Mouse (Mus musculus): Measurements from ENCODE around the gene Ncor2. TPM values are rescaled to one million over a fixed set of nuclear protein-coding genes. Genes with fewer than 3 reads are reported as not detected.

Gene Ncor2
- polyA plus RNA-seq (2014; fragmentation: Nextera tagmentation; extraction: Ambion mirVana), result 14.0 and 17.2 TPM in 2 replicates

- Histone ChIP-seq H3K4me1 (replicated peaks; ENCODE audit: control insufficient read depth, insufficient read depth, low read length) (peaks cover 32% of the 10 kb centered on the region), H3K9ac (ENCODE audit: low read depth, low read length) (peak within 1 kb of the TSS; percentile 86), H3K36me3 (ENCODE audit: control insufficient read depth, insufficient read depth, low read length) (no peaks in the 10 kb centered on the region), H3K4me3 (ENCODE audit: low read depth, low read length) (peak within 1 kb of the TSS; percentile 89), H3K4me2 (peak within 1 kb of the TSS; percentile 99), H3K27me3 (replicated peaks; ENCODE audit: control insufficient read depth, insufficient read depth, low read length) (no peaks in the 10 kb centered on the region), H3K27ac (ENCODE audit: low read depth, low read length) (peak within 1 kb of the TSS; percentile 88), H3K9me3 (ENCODE audit: control insufficient read depth, low read length) (no peaks in the 10 kb centered on the region)
- WGBS, result under 1% methylated on average over 60 of the region's 87 CpGs
- ATAC-seq (replicated peaks; ENCODE audit: low FRiP score) (peak; percentile 84), DNase-seq (ENCODE audit: low spot score) (peak; percentile 83)
Measured at GRCm38 (mm10) chr5:125179007-125179734, at the start of gene Ncor2. Gene Ncor2, minus strand, starts transcription at chr5:125179219.

- no peaks in the 10 kb centered on the region for H3K4me1 ChIP-seq (replicated peaks; ENCODE audit: control insufficient read depth, insufficient read depth, low read length)
- no peak for DNase-seq (ENCODE audit: low spot score)
- peaks cover 6% of the 10 kb centered on the region; the same call in 1 of the 2 replicates for H3K9me3 ChIP-seq (ENCODE audit: control insufficient read depth, low read length)
- H3K4me2 ChIP-seq, result no peak overlapping the region
- no peak overlapping the region for H3K4me3 ChIP-seq (ENCODE audit: low read depth, low read length)
- no peak for ATAC-seq (replicated peaks; ENCODE audit: low FRiP score)
- H3K27me3 ChIP-seq (replicated peaks; ENCODE audit: control insufficient read depth, insufficient read depth, low read length), result no peaks in the 10 kb centered on the region
- no peak overlapping the region for H3K9ac ChIP-seq (ENCODE audit: low read depth, low read length)
- WGBS, result 93% methylated on average over 4 of the region's 4 CpGs
- no peaks in the 10 kb centered on the region for H3K36me3 ChIP-seq (ENCODE audit: control insufficient read depth, insufficient read depth, low read length)
- no peak overlapping the region for H3K27ac ChIP-seq (ENCODE audit: low read depth, low read length)
Measured at GRCm38 (mm10) chr5:125227699-125228098, 48.7 kb upstream of the Ncor2 start.

GRCm38 (mm10) chr5:125226229-125226634 lies 47.2 kb upstream of the Ncor2 start:
- no peak overlapping the region for H3K4me2 ChIP-seq
- peaks cover 6% of the 10 kb centered on the region; the same call in 1 of the 2 replicates for H3K9me3 ChIP-seq (ENCODE audit: control insufficient read depth, low read length)
- H3K36me3 ChIP-seq (ENCODE audit: control insufficient read depth, insufficient read depth, low read length), result no peaks in the 10 kb centered on the region
- no peaks in the 10 kb centered on the region for H3K27me3 ChIP-seq (replicated peaks; ENCODE audit: control insufficient read depth, insufficient read depth, low read length)
- DNase-seq (ENCODE audit: low spot score) (no peak), ATAC-seq (replicated peaks; ENCODE audit: low FRiP score) (no peak)
- H3K9ac ChIP-seq (ENCODE audit: low read depth, low read length), result no peak overlapping the region
- no peak overlapping the region for H3K4me3 ChIP-seq (ENCODE audit: low read depth, low read length)
- H3K4me1 ChIP-seq (replicated peaks; ENCODE audit: control insufficient read depth, insufficient read depth, low read length), result no peaks in the 10 kb centered on the region
- 65% methylated on average over 12 of the region's 12 CpGs for WGBS
- H3K27ac ChIP-seq (ENCODE audit: low read depth, low read length), result no peak overlapping the region

- no peak overlapping the region for H3K4me3 ChIP-seq (ENCODE audit: low read depth, low read length)
- no peaks in the 10 kb centered on the region for H3K27me3 ChIP-seq (replicated peaks; ENCODE audit: control insufficient read depth, insufficient read depth, low read length)
- H3K27ac ChIP-seq (ENCODE audit: low read depth, low read length), result no peak overlapping the region
- H3K36me3 ChIP-seq (ENCODE audit: control insufficient read depth, insufficient read depth, low read length), result no peaks in the 10 kb centered on the region
- no peak overlapping the region for H3K9ac ChIP-seq (ENCODE audit: low read depth, low read length)
- no peak overlapping the region for H3K4me2 ChIP-seq
- H3K9me3 ChIP-seq (ENCODE audit: control insufficient read depth, low read length), result peaks cover 6% of the 10 kb centered on the region; the same call in 1 of the 2 replicates
- 42% methylated on average over 3 of the region's 3 CpGs for WGBS
- ATAC-seq (replicated peaks; ENCODE audit: low FRiP score) (no peak), DNase-seq (ENCODE audit: low spot score) (no peak)
- H3K4me1 ChIP-seq (replicated peaks; ENCODE audit: control insufficient read depth, insufficient read depth, low read length), result no peaks in the 10 kb centered on the region
Measured at GRCm38 (mm10) chr5:125224925-125225324, 45.9 kb upstream of the Ncor2 start.

- Histone ChIP-seq H3K9me3 (ENCODE audit: control insufficient read depth, low read length) (peaks cover 6% of the 10 kb centered on the region; the same call in 1 of the 2 replicates), H3K9ac (ENCODE audit: low read depth, low read length) (no peak overlapping the region), H3K36me3 (ENCODE audit: control insufficient read depth, insufficient read depth, low read length) (no peaks in the 10 kb centered on the region), H3K4me1 (replicated peaks; ENCODE audit: control insufficient read depth, insufficient read depth, low read length) (no peaks in the 10 kb centered on the region), H3K4me2 (no peak overlapping the region), H3K4me3 (ENCODE audit: low read depth, low read length) (no peak overlapping the region), H3K27ac (ENCODE audit: low read depth, low read length) (no peak overlapping the region), H3K27me3 (replicated peaks; ENCODE audit: control insufficient read depth, insufficient read depth, low read length) (no peaks in the 10 kb centered on the region)
- WGBS, result 63% methylated on average over 5 of the region's 5 CpGs
- DNase-seq (ENCODE audit: low spot score) (no peak), ATAC-seq (replicated peaks; ENCODE audit: low FRiP score) (no peak)
Measured at GRCm38 (mm10) chr5:125223961-125224360, 44.9 kb upstream of the Ncor2 start.

GRCm38 (mm10) chr5:125222706-125223105 lies 43.7 kb upstream of the Ncor2 start:
- Histone ChIP-seq H3K27me3 (replicated peaks; ENCODE audit: control insufficient read depth, insufficient read depth, low read length) (no peaks in the 10 kb centered on the region), H3K27ac (ENCODE audit: low read depth, low read length) (no peak overlapping the region), H3K9me3 (ENCODE audit: control insufficient read depth, low read length) (peaks cover 4% of the 10 kb centered on the region; the same call in 1 of the 2 replicates), H3K36me3 (ENCODE audit: control insufficient read depth, insufficient read depth, low read length) (no peaks in the 10 kb centered on the region), H3K4me2 (no peak overlapping the region), H3K9ac (ENCODE audit: low read depth, low read length) (no peak overlapping the region), H3K4me1 (replicated peaks; ENCODE audit: control insufficient read depth, insufficient read depth, low read length) (no peaks in the 10 kb centered on the region), H3K4me3 (ENCODE audit: low read depth, low read length) (no peak overlapping the region)
- whole genome bisulfite sequencing, result 30% methylated on average over 6 of the region's 6 CpGs
- ATAC-seq (replicated peaks; ENCODE audit: low FRiP score) (no peak), DNase-seq (ENCODE audit: low spot score) (no peak)

- Histone ChIP-seq H3K27ac (ENCODE audit: low read depth, low read length) (no peak overlapping the region), H3K4me2 (no peak overlapping the region), H3K9me3 (ENCODE audit: control insufficient read depth, low read length) (no peaks in the 10 kb centered on the region), H3K27me3 (replicated peaks; ENCODE audit: control insufficient read depth, insufficient read depth, low read length) (no peaks in the 10 kb centered on the region), H3K9ac (ENCODE audit: low read depth, low read length) (no peak overlapping the region), H3K4me3 (ENCODE audit: low read depth, low read length) (no peak overlapping the region), H3K4me1 (replicated peaks; ENCODE audit: control insufficient read depth, insufficient read depth, low read length) (no peaks in the 10 kb centered on the region), H3K36me3 (ENCODE audit: control insufficient read depth, insufficient read depth, low read length) (no peaks in the 10 kb centered on the region)
- no peak for ATAC-seq (replicated peaks; ENCODE audit: low FRiP score)
- WGBS, result 80% methylated on average over 3 of the region's 3 CpGs
- no peak for DNase-seq (ENCODE audit: low spot score)
Measured at GRCm38 (mm10) chr5:125221868-125222267, 42.8 kb upstream of the Ncor2 start.

- ATAC-seq (replicated peaks; ENCODE audit: low FRiP score) (no peak), DNase-seq (ENCODE audit: low spot score) (no peak)
- no peak overlapping the region for H3K27ac ChIP-seq (ENCODE audit: low read depth, low read length)
- H3K9me3 ChIP-seq (ENCODE audit: control insufficient read depth, low read length), result no peaks in the 10 kb centered on the region
- H3K27me3 ChIP-seq (replicated peaks; ENCODE audit: control insufficient read depth, insufficient read depth, low read length), result peaks cover 7% of the 10 kb centered on the region; the same call in 1 of the 2 replicates
- H3K36me3 ChIP-seq (ENCODE audit: control insufficient read depth, insufficient read depth, low read length), result no peaks in the 10 kb centered on the region
- H3K4me2 ChIP-seq, result no peak overlapping the region
- no peak overlapping the region for H3K4me3 ChIP-seq (ENCODE audit: low read depth, low read length)
- H3K9ac ChIP-seq (ENCODE audit: low read depth, low read length), result no peak overlapping the region
- H3K4me1 ChIP-seq (replicated peaks; ENCODE audit: control insufficient read depth, insufficient read depth, low read length), result no peaks in the 10 kb centered on the region; the same call in 1 of the 2 replicates
- WGBS, result 79% methylated on average over 9 of the region's 9 CpGs
Measured at GRCm38 (mm10) chr5:125217426-125218170, 38.6 kb upstream of the Ncor2 start.
